Mouse (Mus musculus): ENCODE measurements around the gene Gdf11. TPM values are rescaled to one million over a fixed set of nuclear protein-coding genes. Genes with fewer than 3 reads are reported as not detected.

Gdf11 gene
- polyA plus RNA-seq, 1 experiment: 19.4 TPM

DNA sequence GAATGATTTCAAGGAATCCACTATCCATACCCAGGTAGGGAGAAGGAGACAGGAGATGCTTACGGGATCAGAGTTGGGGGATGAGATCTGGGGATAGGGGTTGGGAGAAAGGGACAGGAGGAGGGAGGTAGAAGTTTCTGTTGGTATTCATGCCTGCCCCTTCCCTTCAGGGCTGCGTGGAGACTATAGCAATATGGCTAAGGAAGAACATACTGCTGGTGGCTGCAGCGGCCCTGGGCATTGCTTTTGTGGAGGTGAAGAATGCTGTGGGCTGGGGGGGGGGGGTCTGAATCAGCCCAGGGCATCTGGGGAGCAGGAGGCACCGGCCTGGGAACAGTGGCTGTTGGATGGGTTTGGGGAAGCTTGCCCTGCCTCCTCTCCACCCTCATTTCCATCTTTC, 20.8 kb upstream of the Gdf11 start:
- peak overlapping the region; percentile 12; the same call in 1 of the 2 replicates for H3K27ac ChIP-seq (ENCODE audit: insufficient read depth, low read length)
- H3K4me1 ChIP-seq (ENCODE audit: control insufficient read depth, insufficient read depth, low read length): peaks cover 16% of the 10 kb centered on the region; the same call in 1 of the 2 replicates
- no peak for TF ChIP-seq POLR2A (IDR thresholded peaks at IDR 0.05; ENCODE audit: low read depth, low read length)
- TF ChIP-seq CTCF (IDR thresholded peaks at IDR 0.05; ENCODE audit: borderline replicate concordance, insufficient read depth, low read length): no peak
- H3K4me3 ChIP-seq (ENCODE audit: insufficient read depth, low read length): peak overlapping the region; percentile 94

DNA sequence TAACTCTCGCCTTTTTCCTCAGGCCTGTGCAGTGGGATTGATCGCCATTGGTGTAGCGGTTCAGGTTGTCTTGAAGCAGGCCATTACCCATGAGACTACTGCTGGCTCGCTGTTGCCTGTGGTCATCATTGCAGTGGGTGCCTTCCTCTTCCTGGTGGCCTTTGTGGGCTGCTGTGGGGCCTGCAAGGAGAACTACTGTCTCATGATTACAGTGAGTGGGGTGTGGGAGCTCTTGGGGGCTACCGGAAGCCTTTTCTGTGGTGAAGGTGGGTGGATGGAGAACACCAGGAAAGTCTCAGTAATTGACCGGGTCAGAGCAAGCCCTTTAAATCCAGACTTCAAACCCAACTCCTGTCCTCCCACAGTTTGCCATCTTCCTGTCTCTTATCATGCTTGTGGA, 19.9 kb upstream of the Gdf11 start:
- peak overlapping the region; percentile 97 for H3K27ac ChIP-seq (ENCODE audit: insufficient read depth, low read length)
- H3K4me3 ChIP-seq (ENCODE audit: insufficient read depth, low read length): peak overlapping the region; percentile 94
- H3K4me1 ChIP-seq (ENCODE audit: control insufficient read depth, insufficient read depth, low read length): peaks cover 12% of the 10 kb centered on the region; the same call in 1 of the 2 replicates
- TF ChIP-seq POLR2A (IDR thresholded peaks at IDR 0.05; ENCODE audit: low read depth, low read length) (no peak), CTCF (IDR thresholded peaks at IDR 0.05; ENCODE audit: borderline replicate concordance, insufficient read depth, low read length) (no peak)

DNA sequence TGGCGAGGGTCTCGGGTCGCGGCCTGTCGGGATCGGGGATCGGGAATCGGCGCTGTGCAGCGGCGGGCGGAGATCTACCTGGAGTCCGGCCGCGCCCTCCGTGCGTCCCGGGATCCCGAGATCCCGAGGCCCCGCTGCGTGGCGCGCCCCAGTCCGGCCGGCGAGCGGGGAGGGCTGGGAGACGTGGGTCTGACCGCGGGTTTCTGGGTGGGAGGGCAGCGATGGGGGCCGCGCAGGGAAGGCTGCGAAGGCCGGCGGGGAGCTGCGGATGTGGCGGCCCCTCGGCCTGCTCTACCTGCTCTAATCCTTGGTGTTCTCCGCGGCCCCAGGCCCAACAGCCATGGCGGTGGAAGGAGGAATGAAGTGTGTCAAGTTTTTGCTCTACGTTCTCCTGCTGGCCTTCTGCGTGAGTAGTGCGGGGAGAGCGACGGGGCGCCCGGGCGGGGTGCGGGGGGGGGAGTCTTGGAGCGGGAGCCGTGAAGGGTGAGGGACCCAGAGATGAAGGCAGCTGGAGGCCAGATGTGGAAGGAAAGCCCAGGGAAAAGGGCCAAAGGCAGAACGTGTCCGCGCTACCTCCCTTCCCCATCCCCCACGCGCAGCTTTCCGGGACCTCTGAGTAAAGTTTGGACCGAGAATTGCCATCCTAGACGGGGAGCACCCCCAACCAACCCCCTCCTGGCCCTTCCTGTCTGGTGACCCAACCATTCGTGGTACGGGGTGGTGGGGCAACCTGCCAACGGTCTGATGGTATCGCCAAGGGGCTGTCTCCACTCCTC, 18.7 kb upstream of the Gdf11 start:
- Histone ChIP-seq H3K4me3 (ENCODE audit: insufficient read depth, low read length) (peak overlapping the region; percentile 94), H3K4me1 (ENCODE audit: control insufficient read depth, insufficient read depth, low read length) (peaks cover 11% of the 10 kb centered on the region; the same call in 1 of the 2 replicates), H3K27ac (ENCODE audit: insufficient read depth, low read length) (peak overlapping the region; percentile 97)
- no peak for TF ChIP-seq CTCF (IDR thresholded peaks at IDR 0.05; ENCODE audit: borderline replicate concordance, insufficient read depth, low read length)
- no peak; the same call in 1 of the 2 replicates for TF ChIP-seq POLR2A (IDR thresholded peaks at IDR 0.05; ENCODE audit: low read depth, low read length)

DNA sequence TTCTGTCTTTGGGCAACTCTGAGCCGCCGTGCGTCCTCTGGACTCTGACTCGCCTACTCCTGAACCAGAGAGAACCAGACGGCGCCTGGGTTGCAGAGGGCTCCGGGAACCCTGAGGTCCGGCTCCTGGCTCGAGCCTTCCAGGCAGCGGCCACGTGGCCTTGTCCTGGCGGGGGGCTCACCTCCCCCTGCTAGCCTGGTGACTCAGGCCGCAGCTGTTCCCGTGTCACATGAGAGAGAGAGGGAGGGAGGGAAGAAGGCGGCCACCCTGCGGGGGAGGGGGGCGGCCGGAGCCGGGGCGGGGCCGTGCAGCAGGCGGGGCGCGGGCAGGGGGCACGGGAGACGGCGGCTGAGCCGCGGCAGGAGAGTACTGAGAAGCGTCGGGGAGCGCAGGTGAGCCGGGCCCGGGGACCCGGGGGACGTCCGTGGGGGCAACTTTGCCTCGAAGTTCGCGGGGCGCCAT, 18.1 kb upstream of the Gdf11 start:
- TF ChIP-seq POLR2A (IDR thresholded peaks at IDR 0.05; ENCODE audit: low read depth, low read length): peak; percentile 69
- no peak for TF ChIP-seq CTCF (IDR thresholded peaks at IDR 0.05; ENCODE audit: borderline replicate concordance, insufficient read depth, low read length)
- H3K27ac ChIP-seq (ENCODE audit: insufficient read depth, low read length): peak overlapping the region; percentile 97
- peak overlapping the region; percentile 94 for H3K4me3 ChIP-seq (ENCODE audit: insufficient read depth, low read length)
- peaks cover 11% of the 10 kb centered on the region; the same call in 1 of the 2 replicates for H3K4me1 ChIP-seq (ENCODE audit: control insufficient read depth, insufficient read depth, low read length)

DNA sequence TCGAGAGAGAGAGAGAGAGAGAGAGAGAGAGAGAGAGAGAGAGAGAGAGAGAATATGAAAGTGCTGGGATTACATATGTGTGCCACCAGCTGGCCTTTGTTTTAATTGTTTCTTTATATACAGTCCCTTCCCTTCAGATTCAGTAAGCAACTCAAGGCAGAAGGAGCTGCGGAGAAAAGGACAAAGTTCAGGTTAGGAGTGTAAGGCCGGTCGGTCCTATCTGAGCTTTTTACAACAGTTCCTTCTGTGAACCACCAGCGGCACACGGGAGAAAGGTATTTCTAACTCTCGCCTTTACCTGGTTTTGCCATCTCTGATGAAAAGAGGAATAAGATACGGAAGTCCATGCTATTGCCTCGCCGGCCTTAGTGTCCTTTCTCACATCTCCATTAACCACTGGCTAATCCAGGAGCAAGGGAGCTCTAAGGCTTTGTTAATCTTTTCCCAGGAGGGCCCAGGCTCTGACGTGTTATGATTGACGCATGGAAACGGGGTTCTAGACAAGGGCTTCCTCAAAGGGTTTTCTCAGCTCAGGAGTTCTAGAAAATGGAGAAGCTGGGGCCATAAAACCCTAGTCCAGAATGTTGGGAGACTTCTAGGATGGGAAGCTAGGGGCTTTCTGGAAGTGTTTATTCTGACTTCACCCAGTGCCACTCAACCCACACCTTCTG, 17.4 kb upstream of the Gdf11 start:
- 0 out of 2 replicates have a peak, but pooled peaks cover 6% of the 10 kb centered on the region for H3K4me1 ChIP-seq (ENCODE audit: control insufficient read depth, insufficient read depth, low read length)
- peak overlapping the region; percentile 80 for H3K27ac ChIP-seq (ENCODE audit: insufficient read depth, low read length)
- peak overlapping the region; percentile 6; the same call in 1 of the 2 replicates for H3K4me3 ChIP-seq (ENCODE audit: insufficient read depth, low read length)
- TF ChIP-seq CTCF (IDR thresholded peaks at IDR 0.05; ENCODE audit: borderline replicate concordance, insufficient read depth, low read length): no peak
- no peak for TF ChIP-seq POLR2A (IDR thresholded peaks at IDR 0.05; ENCODE audit: low read depth, low read length)

DNA sequence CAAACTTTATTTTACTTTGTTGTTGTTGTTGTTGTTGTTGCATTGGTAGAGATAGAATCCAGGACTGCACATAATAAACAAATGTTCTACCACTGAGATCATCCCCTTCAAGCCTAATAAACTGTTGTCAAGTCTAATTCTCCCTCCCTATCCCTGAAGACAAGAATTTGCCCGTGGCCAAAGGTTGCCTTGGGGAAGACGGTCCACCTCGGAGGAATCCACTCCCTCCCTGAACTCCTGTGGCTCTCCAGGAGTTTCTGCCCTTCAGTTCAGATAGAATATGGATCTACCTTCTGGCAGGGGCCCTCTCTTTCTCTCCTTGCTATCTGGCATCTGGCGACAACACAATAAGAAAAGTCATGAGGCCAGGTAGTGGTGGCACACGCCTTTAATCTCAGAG, 13.3 kb upstream of the Gdf11 start:
- no peak for TF ChIP-seq CTCF (IDR thresholded peaks at IDR 0.05; ENCODE audit: borderline replicate concordance, insufficient read depth, low read length)
- TF ChIP-seq POLR2A (IDR thresholded peaks at IDR 0.05; ENCODE audit: low read depth, low read length): no peak

DNA sequence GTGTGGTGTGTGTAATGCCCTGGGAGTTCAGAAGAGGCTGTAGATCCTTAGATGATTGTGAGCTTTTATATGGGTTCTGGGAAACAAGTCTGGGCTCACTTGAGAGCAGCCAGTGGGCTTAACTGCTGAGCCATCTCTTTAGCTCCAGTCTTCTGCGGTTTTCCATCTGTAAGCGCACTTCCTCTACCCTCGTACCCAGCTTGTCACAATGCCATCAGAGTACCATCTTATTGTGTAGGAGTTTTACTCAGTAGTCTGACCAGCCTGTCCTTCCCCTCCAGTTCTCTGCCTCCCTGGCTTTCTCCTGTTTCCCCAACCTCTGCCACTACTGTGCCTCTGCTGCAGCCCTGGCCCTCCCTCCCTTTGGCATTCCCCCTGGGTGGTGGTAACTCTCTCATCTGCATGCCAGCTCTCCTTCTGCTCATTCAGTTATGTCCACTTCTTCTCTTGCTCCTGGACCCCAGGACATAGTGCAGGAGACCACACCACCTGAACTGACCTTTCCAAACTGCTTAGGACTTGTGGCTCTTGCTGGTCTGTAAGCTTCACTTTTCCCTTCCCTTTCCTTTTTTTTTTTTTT, 11.0 kb upstream of the Gdf11 start:
- H3K4me3 ChIP-seq (ENCODE audit: insufficient read depth, low read length): no peak overlapping the region
- TF ChIP-seq POLR2A (IDR thresholded peaks at IDR 0.05; ENCODE audit: low read depth, low read length) (no peak), CTCF (IDR thresholded peaks at IDR 0.05; ENCODE audit: borderline replicate concordance, insufficient read depth, low read length) (no peak)
- H3K27ac ChIP-seq (ENCODE audit: insufficient read depth, low read length): no peak overlapping the region

More for the DNA sequence above, 13.3 kb upstream of the Gdf11 start:
- Histone ChIP-seq H3K27ac (ENCODE audit: insufficient read depth, low read length) (no peak overlapping the region), H3K4me1 (ENCODE audit: control insufficient read depth, insufficient read depth, low read length) (0 out of 2 replicates have a peak, but pooled peaks cover 6% of the 10 kb centered on the region), H3K4me3 (ENCODE audit: insufficient read depth, low read length) (no peak overlapping the region)

DNA sequence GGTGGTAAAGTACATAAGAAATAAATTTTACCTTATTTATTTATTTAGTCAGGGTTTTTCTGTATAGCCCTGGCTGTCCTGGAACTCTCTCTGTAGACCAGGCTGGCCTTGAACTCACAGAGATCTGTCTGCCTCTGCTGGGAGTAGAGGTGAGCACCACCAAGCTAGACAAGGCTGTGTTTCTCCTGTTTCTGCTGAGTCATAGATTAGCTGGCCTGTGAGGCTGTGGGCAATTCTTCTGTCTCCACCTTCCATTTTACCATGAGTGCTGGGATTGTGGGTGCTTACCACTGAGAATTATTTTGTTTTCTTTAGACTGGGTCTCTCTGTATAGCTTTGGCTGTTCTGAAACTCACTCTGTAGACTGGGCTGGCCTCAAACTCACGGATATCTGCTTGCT, 9.9 kb upstream of the Gdf11 start:
- Histone ChIP-seq H3K4me1 (ENCODE audit: control insufficient read depth, insufficient read depth, low read length) (no peaks in the 10 kb centered on the region), H3K4me3 (ENCODE audit: insufficient read depth, low read length) (no peak overlapping the region), H3K27ac (ENCODE audit: insufficient read depth, low read length) (no peak overlapping the region)
- TF ChIP-seq POLR2A (IDR thresholded peaks at IDR 0.05; ENCODE audit: low read depth, low read length) (no peak), CTCF (IDR thresholded peaks at IDR 0.05; ENCODE audit: borderline replicate concordance, insufficient read depth, low read length) (no peak)

More for the DNA sequence above, 11.0 kb upstream of the Gdf11 start:
- H3K4me1 ChIP-seq (ENCODE audit: control insufficient read depth, insufficient read depth, low read length): no peaks in the 10 kb centered on the region

DNA sequence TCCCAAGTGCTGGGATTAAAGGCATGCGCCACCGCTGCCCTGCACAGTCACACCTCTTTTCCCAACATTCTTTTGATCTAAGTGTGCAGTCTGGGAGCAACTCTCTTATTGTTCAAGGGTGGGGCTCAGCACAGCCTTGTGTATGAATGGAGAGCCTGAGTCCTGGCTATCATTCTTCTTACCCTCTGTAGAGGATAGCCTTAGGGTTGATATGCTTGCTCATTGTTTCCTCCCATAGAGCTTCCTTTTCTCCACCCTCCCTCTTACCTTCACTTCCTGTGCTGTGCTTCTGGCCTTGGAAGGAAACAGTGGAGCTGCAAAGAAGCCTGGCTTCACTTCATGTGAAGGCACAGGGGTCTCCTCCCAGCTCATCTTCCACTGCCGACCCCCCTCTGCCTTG, 9.2 kb upstream of the Gdf11 start, which contains the start of gene Cd63:
Gene Cd63, plus strand, starts transcription at position 292 of the 400 bp plus-strand sequence.
- no peak within 1 kb of the TSS for H3K27ac ChIP-seq (ENCODE audit: insufficient read depth, low read length)
- TF ChIP-seq POLR2A (IDR thresholded peaks at IDR 0.05; ENCODE audit: low read depth, low read length) (no peak), CTCF (IDR thresholded peaks at IDR 0.05; ENCODE audit: borderline replicate concordance, insufficient read depth, low read length) (no peak)
- H3K4me3 ChIP-seq (ENCODE audit: insufficient read depth, low read length): no peak within 1 kb of the TSS
- no peaks in the 10 kb centered on the region for H3K4me1 ChIP-seq (ENCODE audit: control insufficient read depth, insufficient read depth, low read length)

All from embryonic fibroblast, embryonic 13.5 days (primary cell).